Mouse (Mus musculus) cerebellum, adult 11-12 months (tissue): ENCODE measurements around the gene Gm4553.
"Not testable (repeated sequence)": the region's sequence is repeated elsewhere in the genome, so short reads cannot be mapped to it uniquely, and the experiment has no call there.

Experiments
- DNase-seq: peaks from one replicate; pipeline ENCODE4 v3.0.0; 2022

Gm4553 gene

GRCm38 (mm10) chr7:142165639-142166038 lies at the start of gene Gm4553:
Gm4553 (minus strand) TSS chr7:142165739.
- not testable (repeated sequence) for DNase-seq

GRCm38 (mm10) chr7:142212136-142212535 lies 46.6 kb upstream of the Gm4553 start:
- not testable (repeated sequence) for DNase-seq

GRCm38 (mm10) chr7:142211559-142211958 lies 46.0 kb upstream of the Gm4553 start, which contains the start of gene Gm7579:
Gm7579 (plus strand) TSS chr7:142211859.
- no peak for DNase-seq

GRCm38 (mm10) chr7:142206891-142207290 lies 41.4 kb upstream of the Gm4553 start:
- not testable (repeated sequence) for DNase-seq

GRCm38 (mm10) chr7:142205488-142205887 lies 39.9 kb upstream of the Gm4553 start:
- DNase-seq = no peak

GRCm38 (mm10) chr7:142201064-142201463 lies 35.5 kb upstream of the Gm4553 start, which contains the start of gene Krtap5-3:
Krtap5-3 (plus strand) TSS chr7:142201364.
- no peak for DNase-seq

- no peak for DNase-seq
These were observed 33.2 kb upstream of the Gm4553 start for GRCm38 (mm10) chr7:142198748-142199147.

GRCm38 (mm10) chr7:142190289-142190688 lies 24.8 kb upstream of the Gm4553 start, which contains the start of gene Gm10153:
Gm10153 (minus strand) TSS chr7:142190389.
- no peak for DNase-seq

- DNase-seq = no peak
These were observed 22.6 kb upstream of the Gm4553 start for GRCm38 (mm10) chr7:142188156-142188555.

GRCm38 (mm10) chr7:142181021-142181420 lies 15.5 kb upstream of the Gm4553 start:
- DNase-seq = no peak

- no peak for DNase-seq
These were observed 13.1 kb upstream of the Gm4553 start for GRCm38 (mm10) chr7:142178685-142179084.

- not testable (repeated sequence) for DNase-seq
These were observed 10.4 kb upstream of the Gm4553 start, which contains the start of gene Krtap5-2 for GRCm38 (mm10) chr7:142175905-142176304. Krtap5-2 (minus strand) TSS chr7:142176005.

GRCm38 (mm10) chr7:142169836-142170235 lies 4.3 kb upstream of the Gm4553 start:
- DNase-seq = no peak

GRCm38 (mm10) chr7:142159366-142159765 lies 6.2 kb downstream of the Gm4553 start:
- no peak for DNase-seq

- not testable (repeated sequence) for DNase-seq
These were observed 8.5 kb downstream of the Gm4553 start, which contains the start of gene Gm29735 for GRCm38 (mm10) chr7:142157013-142157412. Gm29735 (minus strand) TSS chr7:142157113.

- no peak for DNase-seq
These were observed 10.2 kb downstream of the Gm4553 start for GRCm38 (mm10) chr7:142155308-142155707.

GRCm38 (mm10) chr7:142152191-142152590 lies 13.3 kb downstream of the Gm4553 start:
- peak; percentile 4 for DNase-seq

GRCm38 (mm10) chr7:142148633-142149032 lies 16.9 kb downstream of the Gm4553 start:
- DNase-seq = no peak

GRCm38 (mm10) chr7:142146033-142146432 lies 19.5 kb downstream of the Gm4553 start:
- no peak for DNase-seq

- DNase-seq = no peak
These were observed 20.1 kb downstream of the Gm4553 start for GRCm38 (mm10) chr7:142145413-142145940.

- DNase-seq = no peak
These were observed 21.0 kb downstream of the Gm4553 start, which contains the start of gene Gm45337 for GRCm38 (mm10) chr7:142144507-142144906. Gm45337 (minus strand) TSS chr7:142144607.

GRCm38 (mm10) chr7:142143506-142144010 lies 22.0 kb downstream of the Gm4553 start:
- DNase-seq = not testable (repeated sequence)

GRCm38 (mm10) chr7:142140696-142141095 lies 24.8 kb downstream of the Gm4553 start:
- DNase-seq = no peak

- not testable (repeated sequence) for DNase-seq
These were observed 29.6 kb downstream of the Gm4553 start, which contains the start of gene Gm39115 for GRCm38 (mm10) chr7:142135934-142136333. Gm39115 (minus strand) TSS chr7:142136034.
